Mouse (Mus musculus) brain, embryonic 14.5 days (tissue): Measurements from ENCODE around the gene Maml2.

Experiments
- CTCF ChIP-seq: fragments of 200-500 bp; IDR thresholded peaks from 2 replicates; pipeline ENCODE4 v1.5.1; 2012; ENCODE audit warnings: inconsistent platforms, mild to moderate bottlenecking, moderate library complexity, borderline replicate concordance; ENCODE audit not compliant: insufficient read depth, insufficient read length; ENCODE audit errors: extremely low read depth
- POLR2A ChIP-seq: fragments of 200-500 bp; IDR thresholded peaks from 2 replicates; pipeline ENCODE4 v1.6.1; 2012; ENCODE audit warnings: mild to moderate bottlenecking, inconsistent platforms, borderline replicate concordance; ENCODE audit not compliant: poor library complexity, insufficient read depth, insufficient read length, severe bottlenecking; ENCODE audit errors: extremely low read depth

DNA sequence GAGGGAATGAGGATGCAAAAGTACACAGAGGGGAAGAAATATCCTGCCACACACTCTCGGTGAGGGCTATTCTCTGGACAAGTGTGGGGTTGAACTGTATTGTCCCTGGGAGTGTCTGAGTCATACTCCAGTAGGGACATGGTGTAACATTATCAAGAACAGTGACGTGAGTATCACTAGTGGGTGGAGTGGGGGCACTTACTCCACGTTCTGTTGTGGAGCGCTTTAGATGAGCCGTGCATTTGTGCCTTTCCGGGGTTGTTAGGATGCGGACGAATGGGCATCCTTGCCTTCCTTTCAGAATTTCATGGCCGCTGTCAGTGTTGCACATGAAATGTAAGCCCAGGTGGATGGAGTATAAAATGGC, 210.0 kb downstream of the Maml2 start:
- TF ChIP-seq CTCF (no peak), POLR2A (no peak)
